Mouse (Mus musculus) MEL-GATA-1-ER (cell line): Measurements from ENCODE around the gene Map3k13.
"Not testable (repeated sequence)": the region's sequence is repeated elsewhere in the genome, so short reads cannot be mapped to it uniquely, and the experiment has no call there.

Experiments
- DNase-seq: peaks from one replicate; pipeline ENCODE4 v3.0.0-alpha.2; 2012; ENCODE audit warnings: low read depth; ENCODE audit errors: extremely low read depth

Gene Map3k13

DNA sequence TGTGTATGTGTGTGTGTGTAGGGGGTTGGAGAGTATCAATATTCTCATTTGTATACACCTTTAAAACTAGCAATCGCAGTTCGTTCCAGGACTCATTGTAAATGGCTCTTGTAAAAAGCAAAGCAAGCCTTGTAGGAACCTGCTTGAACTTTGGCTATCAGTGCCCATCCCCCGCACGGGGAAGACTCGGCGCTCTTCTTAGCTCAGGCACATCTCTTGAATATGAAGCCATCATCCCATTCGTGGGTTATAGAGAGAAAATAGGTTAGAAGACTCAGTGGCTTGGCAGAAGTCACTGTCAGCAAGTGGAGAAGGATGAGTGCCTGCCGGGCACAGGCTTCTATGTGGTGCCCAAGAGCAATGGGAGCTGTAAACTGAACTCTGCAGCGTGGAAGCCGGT is 110.5 kb downstream of the Map3k13 start:
- no peak for DNase-seq

DNA sequence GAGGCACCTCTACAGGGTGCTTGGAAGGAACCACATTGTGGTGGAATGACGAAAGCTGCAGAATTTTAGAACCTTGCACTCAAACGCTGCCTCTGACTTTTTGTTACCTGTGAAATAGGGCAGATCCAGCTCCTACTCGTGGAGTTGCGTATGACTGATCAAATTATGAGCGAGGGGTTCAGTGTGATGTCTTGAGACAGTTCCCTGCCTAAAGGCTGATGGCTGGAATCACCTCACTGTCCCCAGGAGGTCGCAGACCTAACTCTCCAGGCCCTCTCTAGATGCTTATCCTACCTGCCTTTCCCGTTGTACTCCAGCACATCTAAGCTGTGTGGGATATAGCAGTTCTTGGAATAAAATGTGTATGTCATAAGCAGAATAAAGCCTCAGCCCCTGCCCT is 111.8 kb downstream of the Map3k13 start:
- DNase-seq, result no peak

DNA sequence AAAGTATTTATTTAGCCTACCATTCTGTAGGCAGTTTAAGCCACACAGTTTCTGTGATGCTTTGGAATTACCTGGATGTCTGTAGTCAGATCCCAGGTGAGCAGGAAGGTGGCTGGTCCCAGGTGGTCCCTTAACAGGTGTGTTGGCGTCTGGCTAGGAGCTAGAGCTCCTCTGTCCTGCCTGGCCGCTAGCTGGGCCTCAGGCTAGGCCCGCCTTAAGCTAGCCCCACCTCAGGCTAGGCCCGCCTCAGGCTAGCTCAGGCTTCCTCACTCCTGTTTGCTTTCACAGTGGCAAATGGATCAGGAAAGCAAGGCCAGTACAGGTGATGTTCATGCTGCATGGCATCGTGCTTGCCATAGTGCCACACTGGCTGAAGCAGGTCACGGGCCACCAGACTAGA is 112.8 kb downstream of the Map3k13 start:
- DNase-seq, result no peak

DNA sequence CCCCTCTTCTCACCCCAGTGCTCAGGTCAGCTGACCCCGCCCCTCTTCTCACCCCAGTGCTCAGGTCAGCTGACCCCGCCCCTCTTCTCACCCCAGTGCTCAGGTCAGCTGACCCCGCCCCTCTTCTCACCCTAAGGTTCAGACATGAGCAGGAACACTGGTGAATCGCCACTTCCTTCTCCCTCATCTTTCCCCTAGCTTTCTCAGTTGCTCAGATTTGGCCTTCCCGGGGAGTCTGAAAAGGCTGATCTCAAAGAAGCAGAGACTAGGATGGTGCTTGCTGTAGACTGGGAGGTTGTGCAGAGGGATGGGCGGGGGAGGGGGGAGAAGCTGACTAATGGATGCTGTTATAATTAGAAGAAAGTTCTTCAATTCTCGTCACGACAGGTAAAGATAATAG is 114.8 kb downstream of the Map3k13 start:
- DNase-seq, result not testable (repeated sequence)

DNA sequence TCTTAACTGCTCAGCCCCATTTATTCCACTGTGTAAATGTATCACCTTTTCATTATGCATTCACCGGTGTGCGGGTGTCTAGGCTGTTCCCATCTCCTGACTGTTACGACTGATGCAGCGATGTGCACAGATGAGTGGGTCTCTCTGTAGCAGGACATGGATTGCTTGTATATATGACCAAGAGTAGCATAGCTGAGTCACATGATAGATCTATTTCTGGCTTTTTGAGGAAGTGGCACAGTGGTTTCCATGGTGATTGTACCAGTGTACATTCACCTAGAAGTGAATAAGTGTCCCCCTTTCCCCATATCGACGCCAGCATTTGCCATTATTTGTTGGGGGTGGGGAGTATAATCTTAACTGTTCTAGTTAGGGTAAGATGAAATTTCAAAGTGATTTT is 119.2 kb downstream of the Map3k13 start:
- peak; percentile 47 for DNase-seq

DNA sequence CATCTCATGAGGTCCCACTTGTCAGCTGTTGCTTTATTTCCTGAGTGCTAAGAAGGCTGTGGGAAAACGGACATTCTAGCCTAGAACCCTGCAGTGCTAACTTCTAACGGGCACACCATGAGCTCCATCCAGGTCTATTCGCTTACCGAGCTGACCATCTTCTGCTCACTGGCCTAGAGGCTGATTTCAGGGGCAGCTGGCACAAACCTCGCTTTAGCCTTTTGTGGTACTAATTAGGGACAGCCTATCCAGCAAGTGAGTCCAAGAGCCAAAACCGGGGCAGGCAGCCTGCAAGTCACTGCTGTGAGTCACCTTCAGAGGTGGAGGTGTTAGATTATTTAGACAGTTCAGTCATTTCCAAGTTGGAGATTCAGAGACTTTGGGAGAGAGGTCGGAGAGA is 122.5 kb downstream of the Map3k13 start:
- no peak for DNase-seq

DNA sequence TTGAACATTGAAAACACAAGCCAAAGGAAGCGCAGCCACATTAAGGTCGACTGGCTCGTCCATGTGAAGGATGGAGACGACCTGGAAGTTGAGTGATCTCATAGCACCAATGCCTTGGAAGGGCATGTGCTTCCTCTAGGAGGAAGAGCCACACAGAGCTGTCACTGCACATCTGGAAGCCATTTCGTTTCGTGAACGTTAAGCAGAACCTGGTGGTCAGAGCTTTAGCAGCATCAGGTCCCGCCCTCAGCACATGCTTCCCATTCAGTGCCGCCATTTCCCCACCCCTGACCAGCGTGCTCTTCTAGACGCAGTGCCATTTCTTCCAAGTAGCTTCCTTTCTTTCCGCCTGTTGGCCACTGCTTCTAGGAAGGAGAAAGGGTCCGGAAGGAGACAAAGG is 134.3 kb downstream of the Map3k13 start:
- DNase-seq, result no peak

DNA sequence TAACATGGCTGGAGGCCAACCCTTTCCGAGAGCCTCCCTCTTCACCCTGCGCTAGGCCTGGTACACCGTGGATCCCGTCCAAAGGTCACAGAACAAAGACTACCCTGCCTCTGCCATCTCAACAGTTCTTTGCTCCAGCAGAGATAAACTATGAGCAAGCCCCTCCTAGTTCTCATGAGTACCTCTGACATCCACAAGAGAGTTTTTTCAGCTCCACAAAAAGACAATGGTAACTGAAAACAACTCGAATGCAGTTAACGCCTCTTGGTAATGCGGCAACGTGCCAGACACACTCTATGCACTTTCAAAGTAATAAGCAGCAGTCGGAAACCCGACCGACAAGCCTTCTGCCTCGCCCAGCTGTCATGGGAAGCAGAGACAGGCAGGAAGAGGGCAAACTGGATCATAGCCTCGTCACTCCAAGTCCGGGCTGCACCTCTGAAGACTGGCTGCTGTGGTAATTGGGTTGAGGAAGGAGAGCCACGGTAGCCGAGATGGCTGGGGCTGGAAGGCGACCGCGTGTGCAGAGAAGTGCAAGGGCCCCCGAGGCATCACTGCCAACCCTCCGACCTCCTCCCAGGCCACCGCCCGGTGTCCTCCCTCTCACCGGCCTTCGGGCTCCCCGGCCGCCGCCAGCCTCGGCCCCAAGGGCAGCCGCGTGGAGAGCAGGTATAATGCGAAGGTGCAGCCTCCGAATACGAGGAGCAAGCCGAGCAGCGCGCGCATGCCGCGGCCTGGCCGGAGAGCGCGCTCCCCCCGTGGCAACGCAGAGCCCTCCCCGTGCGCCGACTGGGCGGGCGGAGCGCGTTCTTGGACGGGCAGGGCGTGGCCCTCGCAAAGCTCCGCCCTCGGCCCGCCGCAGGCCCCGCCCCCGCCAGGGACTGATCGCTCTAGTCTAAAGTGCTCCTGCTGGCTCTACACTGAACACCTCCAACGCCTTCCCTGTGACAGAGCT is 152.9 kb downstream of the Map3k13 start, which contains the start of gene Tmem41a:
Gene Tmem41a (minus strand): TSS at position 792 of the 955 bp plus-strand sequence.
- DNase-seq, result peak; percentile 59

DNA sequence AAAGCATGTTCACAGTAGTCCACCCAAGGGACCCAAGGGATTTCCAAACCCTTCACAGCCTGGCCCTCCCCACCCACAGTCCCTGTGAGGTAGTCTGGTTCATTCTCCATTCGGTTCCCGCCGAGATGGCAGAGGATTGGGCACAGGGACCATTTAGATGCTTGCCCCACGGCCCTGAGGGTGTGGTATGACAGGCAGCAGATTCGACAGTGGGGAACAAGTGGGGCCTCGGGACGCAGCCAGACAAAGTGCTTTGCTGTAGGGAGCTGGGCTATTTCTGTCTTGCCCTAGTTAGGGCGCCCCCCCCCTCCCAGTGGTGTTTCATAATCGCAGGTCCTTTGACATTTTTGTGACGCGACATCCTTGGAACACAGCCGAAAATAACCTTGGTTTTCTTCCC is 161.4 kb downstream of the Map3k13 start:
- DNase-seq, result no peak

DNA sequence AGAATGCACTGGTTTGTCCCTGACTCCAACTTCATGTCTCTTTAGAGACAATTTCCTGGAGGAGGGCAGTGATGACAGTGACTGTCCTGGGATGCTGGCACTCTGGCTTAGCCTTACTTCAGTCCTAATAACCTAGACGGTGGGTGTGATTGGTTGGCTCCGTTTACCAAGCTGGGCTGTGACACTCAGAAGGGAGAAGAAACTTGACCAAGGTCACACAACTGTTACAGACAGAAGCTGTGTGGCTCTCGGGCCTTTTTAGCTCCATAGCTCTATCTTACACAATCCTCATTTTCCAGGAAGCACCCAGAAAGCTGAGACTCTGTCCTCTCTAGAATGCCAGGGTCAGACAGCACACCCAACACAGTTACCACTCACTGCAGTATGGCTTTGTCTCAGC is 171.4 kb downstream of the Map3k13 start:
- DNase-seq, result no peak

DNA sequence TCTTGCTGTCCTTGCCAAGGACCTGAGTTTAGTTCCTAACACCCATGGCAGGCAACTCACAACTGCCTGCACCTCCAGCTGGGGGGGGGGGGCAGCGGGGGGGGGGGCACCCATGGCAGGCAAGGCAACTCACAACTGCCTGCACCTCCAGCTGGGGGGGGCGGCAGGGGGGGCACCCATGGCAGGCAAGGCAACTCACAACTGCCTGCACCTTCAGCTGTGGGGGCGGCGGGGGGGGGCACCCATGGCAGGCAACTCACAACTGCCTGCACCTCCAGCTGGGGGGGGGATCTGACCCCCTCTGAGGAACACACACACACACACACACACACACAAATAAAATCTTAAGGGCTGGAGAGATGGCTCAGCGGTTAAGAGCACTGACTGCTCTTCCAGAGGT is 175.7 kb downstream of the Map3k13 start:
- DNase-seq, result no peak

DNA sequence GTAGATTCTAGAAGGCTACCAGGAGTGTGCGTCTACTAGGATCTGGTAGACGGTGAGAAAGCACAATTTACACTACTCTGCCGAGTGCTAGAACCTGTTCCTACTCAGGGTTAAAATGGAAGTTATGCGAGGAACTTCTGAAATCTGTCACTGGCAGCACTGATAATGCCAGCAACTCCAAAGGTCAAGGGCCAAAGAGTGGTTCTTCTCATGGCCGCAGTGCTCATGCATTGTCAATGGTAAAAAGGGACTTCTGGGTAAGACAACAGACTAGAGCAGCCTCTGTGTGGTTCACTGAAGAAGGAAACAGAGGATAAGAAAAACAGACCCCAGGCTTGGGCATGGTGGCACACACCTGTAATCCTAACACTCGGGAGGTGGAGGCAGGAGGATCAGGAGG is 176.4 kb downstream of the Map3k13 start:
- no peak for DNase-seq

DNA sequence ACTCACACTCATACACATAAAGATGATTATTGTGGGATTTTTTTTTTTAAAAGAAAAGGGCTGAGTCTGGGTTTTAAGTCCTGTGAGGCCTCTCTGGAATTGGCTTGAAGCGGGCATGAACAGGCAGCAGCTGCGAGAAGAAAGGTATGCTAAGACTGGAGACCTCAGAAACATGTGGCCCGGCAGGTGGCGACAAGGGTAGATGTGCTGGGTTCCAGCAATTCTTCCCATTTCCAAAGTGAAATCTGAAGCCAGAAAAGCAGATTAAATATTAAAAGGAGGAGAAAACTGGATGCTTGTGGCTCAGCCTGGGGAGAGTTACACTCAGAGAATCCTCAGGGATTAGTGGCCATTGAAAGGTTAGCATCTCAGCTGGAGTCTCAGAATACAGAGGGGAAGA is 177.3 kb downstream of the Map3k13 start:
- no peak for DNase-seq

DNA sequence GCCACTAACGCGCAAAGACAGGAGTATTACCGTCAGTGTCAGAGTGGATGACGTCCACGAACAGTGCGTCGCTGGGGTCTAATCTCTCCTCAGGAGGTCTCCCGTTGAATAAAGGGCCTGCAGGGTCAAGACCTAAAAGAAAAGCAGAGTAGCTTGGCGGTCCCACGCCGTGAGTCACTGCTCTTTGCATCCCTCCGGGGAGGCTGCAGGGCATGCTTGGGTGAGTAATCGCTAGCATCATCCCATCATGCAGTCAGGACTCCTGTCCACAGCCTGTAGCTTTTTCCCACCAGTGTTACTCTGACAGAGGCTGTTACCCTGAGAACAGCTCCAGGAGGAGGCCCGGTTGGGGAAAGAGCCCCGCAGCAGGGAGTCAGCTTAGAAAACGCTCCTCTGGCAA is 182.1 kb downstream of the Map3k13 start:
- no peak for DNase-seq

DNA sequence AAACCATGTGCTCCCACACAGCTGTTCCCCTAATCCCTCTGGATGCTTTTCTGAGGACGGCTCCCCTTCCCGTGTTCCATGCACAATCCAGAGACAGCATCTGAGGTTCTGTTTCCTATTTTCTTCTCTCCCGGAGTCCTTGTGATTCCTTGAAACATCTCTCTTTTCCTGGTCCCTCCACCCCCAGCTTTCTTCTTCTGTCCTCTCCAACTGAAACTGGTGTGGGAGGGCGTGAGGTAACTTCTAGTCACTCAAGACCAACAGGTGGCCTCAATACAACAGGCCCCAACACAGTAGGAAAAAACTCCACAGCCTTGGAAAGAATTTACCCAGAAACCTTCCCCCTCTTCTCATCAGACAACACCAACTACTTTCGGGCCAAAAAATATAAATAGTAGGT is 183.2 kb downstream of the Map3k13 start:
- no peak for DNase-seq
